Mouse (Mus musculus): ENCODE results near the gene Dnlz. TPM values are rescaled to one million over a fixed set of nuclear protein-coding genes. Genes with fewer than 3 reads are reported as not detected.

The Dnlz gene
- total RNA-seq, 2 experiments from 2014 or later: 18.0 to 18.9 TPM

DNA sequence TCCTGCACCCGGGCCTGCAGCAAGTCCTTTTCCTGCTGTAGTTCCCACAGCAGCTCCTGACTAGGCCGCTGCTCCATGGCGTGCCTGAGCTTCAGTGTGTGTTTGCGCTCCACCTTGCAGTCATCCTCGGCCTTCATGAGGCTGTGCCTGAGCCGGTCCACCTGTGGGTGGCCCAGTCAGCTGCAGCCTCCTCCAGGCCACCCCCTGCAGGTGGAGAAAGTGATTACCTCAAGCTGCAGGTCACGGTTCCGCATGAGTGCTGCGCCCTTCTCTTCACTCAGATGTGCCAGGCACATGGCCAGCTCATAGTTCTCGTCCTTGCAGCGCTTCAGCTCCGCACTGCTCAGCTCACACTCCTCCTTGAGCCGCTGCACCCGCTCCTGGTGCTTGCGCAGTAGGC, 5.6 kb upstream of the Dnlz start:
- no peak for DNase-seq

DNA sequence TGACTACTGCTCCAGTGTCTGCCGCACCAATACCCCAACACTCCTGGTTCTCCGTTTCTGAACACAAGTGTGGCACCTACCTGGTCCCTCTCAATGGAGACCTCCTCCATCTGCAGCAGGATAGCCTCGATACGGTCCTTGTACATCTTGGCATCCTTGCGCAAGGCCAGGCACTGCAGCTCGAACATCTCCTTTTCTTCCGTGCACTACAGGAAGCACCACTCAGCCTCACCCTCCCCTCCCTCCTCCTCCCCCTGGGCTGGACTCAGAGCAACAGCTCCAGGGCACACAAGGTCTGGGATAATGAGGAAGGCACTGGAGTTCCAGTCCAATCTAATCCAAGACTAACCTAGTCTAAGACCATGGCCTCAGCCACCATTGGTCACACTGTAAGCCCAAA, 4.8 kb upstream of the Dnlz start:
- no peak for DNase-seq

DNA sequence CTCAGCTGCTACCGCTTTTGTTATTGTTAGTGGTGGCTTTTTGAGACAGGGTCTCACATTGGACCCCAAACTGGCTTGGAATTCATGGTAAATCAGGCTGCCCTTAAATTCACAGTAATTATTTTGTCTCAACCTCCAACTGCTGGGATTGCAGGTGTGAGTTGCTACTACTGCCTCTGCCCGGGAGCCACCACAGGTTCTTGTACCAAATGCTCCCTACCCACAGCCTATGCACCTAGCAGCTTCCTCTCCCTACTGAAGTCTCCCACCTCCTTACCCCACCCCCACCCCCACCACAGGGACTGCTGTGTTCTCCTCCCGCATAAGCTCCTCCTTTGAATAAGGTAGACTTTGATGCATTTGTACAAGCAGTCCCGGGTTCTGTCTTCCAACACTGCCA, 4.3 kb upstream of the Dnlz start:
- DNase-seq: no peak

DNA sequence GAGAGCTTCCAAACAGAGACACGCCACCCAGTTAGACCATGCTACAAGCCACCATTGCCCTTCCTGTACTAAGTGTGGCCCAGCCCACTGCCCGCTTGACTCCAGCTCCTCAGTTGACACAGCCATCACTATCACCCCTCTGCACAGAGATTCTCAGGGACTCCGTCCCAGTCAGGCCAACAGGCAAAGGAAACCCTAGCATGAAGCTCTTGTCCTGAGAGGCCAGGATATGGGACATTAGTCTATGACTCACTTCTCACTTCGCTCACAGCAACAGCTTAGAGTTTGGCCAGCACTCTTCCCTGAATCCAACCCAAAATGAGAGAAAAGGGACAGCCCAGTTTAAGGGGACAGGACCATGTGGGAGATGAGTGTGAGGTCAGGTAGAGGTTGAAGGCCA, 2.5 kb upstream of the Dnlz start:
- DNase-seq: no peak

DNA sequence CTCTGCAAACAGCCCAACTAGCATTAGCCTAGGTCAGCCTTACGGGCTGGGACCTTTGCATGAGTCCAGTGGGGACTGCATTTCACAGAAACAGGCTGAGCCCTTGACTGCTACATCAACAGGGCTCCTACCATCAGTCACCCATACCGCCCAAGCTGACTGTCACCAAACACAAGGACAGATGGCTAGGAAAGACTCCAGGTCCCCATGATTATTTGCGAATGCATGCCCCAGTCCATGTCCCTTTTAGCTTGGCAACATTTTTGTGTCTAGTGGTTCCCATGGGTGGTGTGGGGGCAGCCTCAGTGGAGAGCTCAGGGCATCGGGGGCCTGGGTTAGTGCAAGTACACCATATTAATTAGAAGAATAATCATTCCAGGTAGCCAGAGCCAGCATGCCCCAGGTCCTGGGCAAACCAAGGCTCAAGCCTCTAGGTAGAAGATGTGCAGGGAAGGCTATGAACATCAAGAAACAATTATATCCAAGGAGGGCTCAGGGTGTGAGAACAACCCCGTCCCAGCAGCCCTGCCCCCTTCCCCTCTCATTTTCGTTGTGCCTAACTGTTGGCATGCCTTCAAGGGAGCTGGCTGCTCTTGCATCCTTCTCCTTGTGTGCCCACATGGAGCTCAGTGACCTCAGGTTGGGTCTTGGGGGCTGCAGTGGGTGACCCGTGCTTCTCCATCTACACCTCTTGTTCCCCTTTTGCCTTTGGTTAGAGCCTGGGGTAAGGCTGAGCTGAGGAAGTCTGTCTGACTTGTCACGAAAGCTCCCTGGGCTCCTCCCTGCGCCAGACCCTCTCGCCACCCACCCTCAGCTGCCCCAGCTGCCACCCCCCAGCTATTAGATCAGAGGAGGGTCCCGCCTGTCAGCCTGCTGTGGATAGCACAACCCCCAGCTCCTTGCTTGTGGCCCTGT, 1.4 kb upstream of the Dnlz start:
- DNase-seq: no peak

DNA sequence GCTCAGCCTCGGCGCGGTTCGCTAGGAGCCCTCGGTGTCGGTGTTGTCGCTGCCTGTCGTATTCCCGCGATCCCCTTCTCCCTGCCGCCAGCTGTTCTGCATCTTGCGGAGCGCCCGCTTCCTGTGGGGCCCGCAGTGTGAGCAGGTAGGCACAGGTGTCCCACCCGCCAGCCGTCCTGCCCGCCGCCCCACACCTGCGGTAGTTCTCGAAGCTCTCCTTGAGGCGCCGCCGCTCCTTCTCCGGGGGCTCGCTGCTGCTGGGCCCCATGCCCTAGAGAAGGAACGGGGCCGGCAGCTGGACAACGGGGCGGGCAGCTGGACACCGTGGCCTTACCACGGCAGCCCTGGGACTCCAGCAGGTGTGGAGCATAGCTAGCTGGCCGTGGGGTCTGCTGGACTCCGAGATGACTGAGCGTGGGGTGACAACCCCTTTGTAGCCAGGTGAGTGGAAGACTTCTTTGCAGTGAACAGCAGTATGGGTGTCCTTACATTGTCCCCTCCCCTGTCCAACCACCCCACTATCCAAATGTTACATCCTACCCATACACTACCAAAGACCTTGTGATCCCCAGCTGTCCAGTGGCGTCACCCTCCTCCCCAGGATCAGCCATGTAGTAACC, 491 bp upstream of the Dnlz start:
- DNase-seq: peak; percentile 48

DNA sequence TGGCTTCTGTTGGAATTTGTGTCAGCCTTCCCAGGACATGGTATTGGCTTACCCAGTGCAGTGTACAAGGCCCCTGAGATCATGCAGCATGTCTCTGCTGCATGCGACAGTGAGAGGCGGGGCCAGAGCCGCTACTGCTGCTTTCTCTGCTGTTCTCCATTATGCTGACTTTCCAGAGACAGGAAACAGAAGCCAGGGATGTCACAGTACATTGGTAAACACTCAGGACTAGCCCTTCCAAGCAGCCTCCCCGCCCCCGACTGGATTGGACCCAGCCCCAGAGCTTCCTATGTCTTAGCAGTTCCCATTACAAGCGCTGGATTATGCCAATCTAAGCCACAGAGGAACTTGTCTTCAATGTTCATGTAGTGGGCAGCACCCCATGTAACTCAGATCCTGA, 3.7 kb downstream of the Dnlz start:
- DNase-seq: no peak

DNA sequence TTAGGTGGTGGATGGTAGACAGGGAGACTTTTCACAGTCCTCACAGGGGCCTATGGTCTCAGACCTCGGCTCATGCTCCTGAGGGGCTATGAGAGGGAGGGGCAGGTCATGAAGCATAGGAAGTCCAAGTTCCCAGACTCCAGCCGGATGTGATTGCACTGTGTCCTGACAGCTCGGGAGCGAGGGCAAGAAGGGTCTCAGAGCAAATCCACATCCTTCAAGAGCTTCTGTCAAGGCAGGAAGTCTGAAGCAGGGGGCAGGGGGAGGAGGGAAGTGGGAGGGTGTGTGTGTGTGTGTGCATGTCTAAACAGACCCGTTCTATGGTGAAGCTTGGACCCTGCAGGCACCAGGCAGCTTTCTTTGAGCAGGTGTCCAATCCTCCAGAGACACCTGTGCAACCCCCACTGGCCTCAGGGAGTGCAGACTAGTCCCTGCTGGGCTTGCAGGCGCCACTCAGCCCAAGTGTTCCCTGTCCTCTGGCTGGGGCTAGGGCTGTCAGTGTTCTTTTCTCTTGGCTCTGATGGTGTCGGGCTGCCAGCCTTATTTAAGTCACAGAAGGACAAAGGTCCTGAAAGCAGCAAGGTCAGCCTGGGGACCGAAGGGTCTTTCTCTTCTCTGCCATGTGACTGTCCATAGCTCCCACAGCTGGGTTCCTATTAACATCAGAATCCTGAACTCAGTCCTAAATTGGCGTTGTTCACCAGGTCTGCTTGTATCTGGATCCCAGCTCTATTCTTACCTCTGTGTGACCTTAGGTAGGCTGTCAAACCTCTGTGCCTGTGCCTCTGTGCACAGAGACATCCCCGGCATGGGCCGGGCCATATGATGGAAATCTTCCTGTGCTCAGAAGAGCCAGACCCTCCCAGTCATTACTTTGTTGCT, 9.1 kb downstream of the Dnlz start:
- DNase-seq: no peak

DNA sequence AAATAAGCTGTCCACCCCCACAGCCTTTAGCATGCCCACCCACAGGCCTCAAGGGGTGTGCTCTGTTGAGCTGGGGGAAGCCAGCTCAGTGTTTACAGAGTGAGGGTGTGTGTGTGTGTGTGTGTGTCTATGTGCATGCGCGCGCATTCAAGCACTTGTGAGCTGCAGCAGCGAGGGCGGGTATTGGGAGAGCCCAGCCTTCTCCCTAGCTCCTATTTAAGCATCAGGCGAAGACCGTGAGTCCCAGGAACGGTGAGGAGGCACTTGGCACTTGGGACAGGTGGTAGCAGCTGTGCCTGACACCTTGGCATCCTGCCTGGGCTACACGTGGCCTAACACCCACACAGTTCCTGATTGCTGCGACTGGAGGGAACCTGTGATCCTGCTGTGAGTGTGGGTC, 9.9 kb downstream of the Dnlz start:
- peak; percentile 72 for DNase-seq

DNA sequence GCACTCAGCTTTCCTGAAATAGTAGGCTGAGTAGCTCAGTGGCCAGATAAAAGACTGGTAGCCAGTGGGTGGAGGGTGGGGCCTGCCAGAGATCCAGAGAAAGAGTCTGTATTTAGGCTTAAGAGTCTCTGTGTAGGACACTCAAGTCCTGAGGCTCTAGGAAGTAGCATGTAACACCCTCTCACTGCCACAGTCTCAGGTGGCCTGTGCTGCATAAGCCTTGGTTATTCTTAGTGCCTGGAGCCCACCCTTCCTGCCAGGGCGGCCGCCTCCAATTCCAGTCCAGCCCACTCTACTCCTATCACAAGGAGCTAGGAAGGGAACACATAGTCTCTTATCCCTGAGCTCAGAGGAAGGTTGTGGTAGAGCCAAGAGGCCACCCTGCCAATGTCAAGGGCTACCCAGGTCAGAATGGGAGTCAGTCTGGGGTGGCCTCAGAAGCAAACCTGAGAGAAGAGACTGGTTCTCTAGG, 10.4 kb downstream of the Dnlz start:
- DNase-seq: no peak

DNA sequence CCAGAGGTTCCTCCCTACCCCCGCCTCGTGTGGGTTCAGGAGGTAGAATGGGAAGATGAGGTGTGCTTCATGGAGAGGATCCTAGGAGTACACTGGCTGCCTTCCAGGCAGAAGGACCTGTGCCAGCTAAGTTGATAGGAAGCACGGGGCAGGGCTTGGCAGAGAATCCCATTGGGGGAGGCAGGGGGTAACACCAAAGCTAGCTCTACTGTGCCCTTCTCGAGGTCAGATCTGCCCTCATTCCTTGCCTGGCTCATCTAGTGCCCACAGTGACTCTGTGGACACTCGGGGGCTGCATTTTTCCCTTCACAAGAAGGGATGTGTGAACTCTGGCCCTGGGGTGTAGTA, 12.7 kb downstream of the Dnlz start:
- no peak for DNase-seq

DNA sequence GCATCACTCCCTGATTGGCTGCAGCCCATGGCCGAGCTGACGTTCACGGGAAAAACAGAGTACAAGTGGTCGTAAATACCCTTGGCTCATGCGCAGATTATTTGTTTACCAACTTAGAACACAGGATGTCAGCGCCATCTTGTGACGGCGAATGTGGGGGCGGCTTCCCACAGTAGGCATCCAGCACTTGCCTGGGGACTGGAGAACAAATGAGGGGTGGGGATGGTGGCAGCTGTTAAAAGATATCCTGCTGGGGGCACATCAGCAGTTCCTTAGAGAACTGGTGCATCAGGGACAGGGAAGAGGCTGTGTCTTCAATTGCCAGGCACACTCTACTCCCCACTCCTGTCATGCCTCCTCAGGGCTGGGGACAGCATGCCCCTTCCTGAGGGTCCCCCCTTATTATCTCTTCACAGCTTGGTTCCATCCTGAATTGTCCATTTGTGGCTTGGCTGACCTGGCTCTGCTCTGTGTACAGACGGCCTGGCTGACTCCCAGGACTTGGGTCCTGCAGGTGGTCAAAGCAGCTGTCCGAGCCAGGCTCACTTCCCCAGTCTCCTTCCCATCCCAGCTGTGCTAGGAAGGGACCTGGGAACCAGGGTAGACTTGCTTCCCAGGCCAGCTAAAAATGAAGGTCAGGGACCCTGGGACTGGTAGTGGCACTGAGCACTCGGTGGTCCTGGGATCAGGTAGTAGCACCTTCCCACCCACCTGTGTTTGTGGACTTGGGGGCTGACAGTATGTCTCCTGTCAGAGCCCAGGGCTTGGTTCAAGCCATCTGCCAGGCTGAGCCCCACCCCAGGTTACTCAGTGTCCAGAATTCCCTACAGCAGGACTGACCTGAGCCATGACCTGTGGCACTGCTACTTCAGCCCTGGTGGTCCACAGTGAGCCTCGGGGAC, 13.4 kb downstream of the Dnlz start:
- no peak for DNase-seq

DNA sequence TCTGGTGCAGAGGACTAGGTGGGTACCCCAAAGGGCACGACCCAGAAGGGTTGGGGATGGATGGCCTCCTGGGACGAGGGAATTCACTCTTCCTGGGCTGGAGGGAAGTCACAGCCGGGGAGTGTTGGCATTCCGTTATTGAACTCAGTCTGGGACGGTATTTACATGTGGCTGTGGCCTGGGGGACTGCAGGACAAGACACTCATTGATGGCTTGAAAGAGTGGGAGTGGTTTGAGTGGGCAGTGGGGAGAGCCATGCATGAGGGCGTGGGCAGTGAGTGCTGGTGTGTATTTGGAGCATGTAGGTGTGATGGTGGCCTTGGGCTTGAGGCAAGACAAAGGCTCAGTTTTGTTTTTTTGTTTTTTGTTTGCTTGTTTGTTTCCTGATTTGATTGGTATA, 21.2 kb downstream of the Dnlz start:
- DNase-seq: no peak

DNA sequence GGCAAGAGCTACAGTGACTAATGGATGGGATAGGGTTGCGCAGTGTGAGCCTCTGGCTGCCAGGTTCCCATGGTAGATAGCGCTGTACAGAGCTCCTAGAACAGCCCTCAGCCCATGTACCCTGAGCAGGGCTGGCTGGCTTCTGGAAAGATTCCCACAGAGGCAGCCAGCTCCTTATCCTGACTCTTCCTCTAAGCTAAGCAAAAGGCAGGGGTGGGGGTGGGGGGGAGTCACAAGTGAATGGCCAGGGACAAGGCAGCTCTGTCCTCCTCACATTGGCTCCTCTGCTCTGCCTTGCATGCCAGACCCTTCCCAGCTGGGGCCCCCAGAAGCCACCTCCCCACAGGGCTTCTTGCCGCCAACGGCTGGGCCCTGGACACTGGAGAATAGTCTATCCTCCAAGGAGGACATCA, 21.8 kb downstream of the Dnlz start:
- DNase-seq: no peak

DNA sequence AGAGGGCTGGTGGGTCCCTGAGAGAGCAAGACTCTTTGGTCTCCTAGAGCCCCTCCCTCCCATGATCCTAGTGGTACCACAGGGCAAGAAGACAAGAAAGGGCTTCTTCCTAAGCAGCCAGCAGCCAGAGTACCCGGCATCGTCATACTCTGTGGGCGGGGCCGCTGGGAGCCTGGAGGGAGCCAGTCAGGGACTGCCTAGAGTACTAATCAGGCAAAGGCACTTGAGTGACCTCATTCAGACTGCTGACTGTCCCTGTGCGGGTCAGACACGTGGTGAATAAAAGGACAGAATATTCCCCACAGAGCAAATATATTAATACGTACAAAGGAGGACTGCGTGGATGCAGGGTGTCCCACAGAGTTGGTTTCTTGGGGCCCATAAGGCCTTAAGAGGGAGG, 22.5 kb downstream of the Dnlz start:
- no peak for DNase-seq

DNA sequence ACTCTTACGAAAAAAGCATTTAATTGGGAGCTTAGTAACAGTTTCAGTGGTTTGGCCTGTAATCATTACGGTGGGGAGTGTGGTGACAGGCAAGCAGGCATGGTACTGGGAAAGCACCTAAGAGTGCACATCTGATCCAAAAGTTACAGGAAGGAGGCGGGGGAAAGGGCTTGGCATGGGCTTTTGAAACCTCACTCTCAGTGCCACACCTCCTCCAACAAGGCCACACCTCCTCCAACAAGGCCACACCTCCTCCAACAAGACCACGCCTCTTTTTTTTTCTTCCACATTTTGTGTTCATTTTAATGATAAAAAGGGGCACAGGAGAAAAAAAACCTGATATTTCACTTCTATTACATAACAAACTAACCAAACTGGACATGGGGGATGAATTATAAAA, 24.1 kb downstream of the Dnlz start:
- DNase-seq: no peak

DNA sequence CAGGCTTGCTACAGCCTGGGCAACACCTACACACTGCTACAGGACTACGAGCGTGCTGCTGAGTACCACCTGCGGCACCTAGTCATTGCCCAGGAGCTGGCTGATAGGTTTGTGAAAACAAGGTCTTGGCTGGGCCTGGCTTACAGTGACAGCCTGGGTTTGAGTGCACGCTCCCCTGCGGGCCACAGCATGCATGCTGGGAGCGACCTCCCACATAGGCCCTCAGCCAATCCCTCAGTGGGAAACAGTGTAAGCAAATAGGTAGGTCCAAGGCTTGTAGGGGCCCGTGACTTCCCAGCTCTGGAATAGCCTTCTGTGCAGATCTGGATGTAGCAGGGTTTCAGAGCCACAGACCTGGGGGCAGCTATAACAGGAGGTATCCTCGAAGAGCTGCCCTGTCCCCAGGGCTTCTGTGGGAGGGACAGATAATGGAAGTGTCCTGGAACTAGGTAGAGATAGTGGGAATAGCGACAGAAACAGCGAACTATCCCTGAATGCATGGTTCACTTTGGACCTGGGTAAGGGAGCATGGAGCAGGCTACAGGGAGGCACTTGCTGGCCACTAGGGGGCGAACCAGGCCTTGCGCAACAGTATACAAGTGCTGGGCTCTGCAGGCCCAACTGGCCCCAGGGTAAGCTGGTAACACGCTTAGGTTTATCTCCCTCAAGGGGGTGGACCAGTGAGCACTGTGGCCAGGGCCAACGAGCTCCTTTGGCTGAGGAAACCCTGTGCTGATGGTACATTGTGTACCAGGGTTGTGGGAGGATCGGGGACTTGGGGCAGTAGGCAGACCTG, 26.3 kb downstream of the Dnlz start:
- peak; percentile 69 for DNase-seq

DNA sequence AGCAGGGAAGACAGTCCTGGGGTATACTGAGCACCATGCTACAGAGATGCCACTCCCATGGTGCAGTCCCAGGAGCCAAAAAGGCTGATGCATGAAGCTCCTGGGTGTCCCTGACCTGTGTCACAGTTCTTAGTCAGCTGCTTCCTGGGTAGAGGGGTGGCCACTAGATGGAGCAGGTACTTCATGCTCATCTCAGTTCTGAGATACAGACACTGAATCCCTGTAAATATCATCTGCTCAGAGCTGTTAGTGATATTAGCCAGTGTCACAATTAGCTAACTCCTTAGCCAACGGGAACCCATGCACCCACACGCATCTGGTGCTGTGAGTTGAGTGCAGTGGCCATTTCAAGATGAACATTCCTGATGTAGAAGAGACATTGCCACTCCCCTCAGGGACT, 27.0 kb downstream of the Dnlz start:
- DNase-seq: no peak

DNA sequence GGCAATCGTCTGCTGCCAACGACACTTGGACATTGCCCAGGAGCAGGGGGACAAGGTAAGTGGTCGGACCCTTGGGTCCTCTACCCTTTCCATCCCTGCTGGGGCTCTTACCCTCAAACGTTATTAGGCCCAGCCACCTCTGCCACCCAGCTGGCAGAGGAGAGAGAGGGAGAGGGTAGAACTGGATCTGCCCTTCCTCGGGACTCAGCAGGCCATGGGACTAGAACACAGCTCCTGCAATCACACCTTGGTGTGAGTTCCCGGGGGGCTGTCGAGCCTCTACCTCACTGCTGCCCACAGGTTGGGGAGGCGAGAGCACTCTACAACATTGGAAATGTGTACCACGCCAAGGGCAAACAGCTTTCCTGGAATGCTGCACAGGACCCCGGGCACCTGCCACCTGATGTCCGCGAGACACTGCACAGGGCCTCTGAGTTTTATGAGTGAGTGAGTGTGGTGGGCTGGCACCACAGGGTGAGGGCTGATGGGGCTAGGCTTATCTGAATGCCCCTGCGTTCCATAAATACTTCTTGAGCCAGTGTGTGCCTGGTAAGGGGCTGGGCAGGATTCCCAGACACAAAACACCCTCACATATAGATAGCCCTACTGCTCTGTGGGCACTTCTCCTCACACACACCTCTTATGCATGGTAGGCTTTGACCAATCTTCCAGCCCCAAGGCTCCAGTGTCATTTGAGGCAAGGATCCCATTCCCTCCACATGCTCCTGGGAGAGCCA, 28.2 kb downstream of the Dnlz start:
- no peak for DNase-seq
